Mouse (Mus musculus): ENCODE data around the gene Pdk3. TPM values are rescaled to one million over a fixed set of nuclear protein-coding genes. Genes with fewer than 3 reads are reported as not detected.

The Pdk3 gene
- polyA plus RNA-seq, 1 experiment from 2014 or later: 51.3 TPM

GRCm38 (mm10) chrX:93808040-93808439 is 24.0 kb downstream of the Pdk3 start:
- Histone ChIP-seq H3K4me1 (ENCODE audit: control insufficient read depth, insufficient read depth, low read length) (no peaks in the 10 kb centered on the region), H3K36me3 (ENCODE audit: control insufficient read depth, insufficient read depth, low read length) (no peaks in the 10 kb centered on the region), H3K27me3 (ENCODE audit: control insufficient read depth, insufficient read depth, low read length) (no peaks in the 10 kb centered on the region; the same call in 1 of the 2 replicates), H3K4me2 (ENCODE audit: low read depth, low read length) (no peak overlapping the region), H3K4me3 (replicated peaks; ENCODE audit: low read length) (no peak overlapping the region), H3K9me3 (replicated peaks; ENCODE audit: control insufficient read depth, low read length) (no peaks in the 10 kb centered on the region), H3K9ac (ENCODE audit: low read length) (no peak overlapping the region), H3K27ac (ENCODE audit: low read length) (no peak overlapping the region)
- WGBS: 90% methylated on average over 1 of the region's 1 CpGs
- no peak for ATAC-seq (ENCODE audit: insufficient read depth, low FRiP score)

DNA sequence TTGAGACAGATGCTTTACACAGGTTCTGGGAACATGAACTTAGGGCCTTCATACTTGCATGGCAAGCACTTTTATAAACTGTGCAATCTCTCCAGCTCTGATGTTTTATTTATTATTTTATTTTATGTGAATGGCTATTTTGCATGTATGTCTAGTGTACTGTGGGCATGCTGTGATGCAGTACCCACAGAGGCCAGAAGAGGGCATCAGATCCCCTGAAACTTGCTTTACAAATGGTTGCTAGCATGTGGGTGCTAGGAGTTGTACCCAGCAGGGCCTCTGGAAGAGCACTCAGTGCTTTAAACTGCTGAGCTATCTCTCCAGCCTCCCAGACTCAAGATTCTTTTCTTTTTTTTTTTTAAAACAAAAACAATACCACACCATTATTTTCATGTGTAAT is 38.8 kb downstream of the Pdk3 start:
- Histone ChIP-seq H3K4me1 (ENCODE audit: control insufficient read depth, insufficient read depth, low read length) (no peaks in the 10 kb centered on the region), H3K27me3 (ENCODE audit: control insufficient read depth, insufficient read depth, low read length) (no peaks in the 10 kb centered on the region), H3K4me3 (replicated peaks; ENCODE audit: low read length) (no peak overlapping the region), H3K4me2 (ENCODE audit: low read depth, low read length) (no peak overlapping the region), H3K9ac (ENCODE audit: low read length) (no peak overlapping the region), H3K27ac (ENCODE audit: low read length) (no peak overlapping the region), H3K36me3 (ENCODE audit: control insufficient read depth, insufficient read depth, low read length) (no peaks in the 10 kb centered on the region), H3K9me3 (replicated peaks; ENCODE audit: control insufficient read depth, low read length) (no peaks in the 10 kb centered on the region)
- no peak for ATAC-seq (ENCODE audit: insufficient read depth, low FRiP score)

DNA sequence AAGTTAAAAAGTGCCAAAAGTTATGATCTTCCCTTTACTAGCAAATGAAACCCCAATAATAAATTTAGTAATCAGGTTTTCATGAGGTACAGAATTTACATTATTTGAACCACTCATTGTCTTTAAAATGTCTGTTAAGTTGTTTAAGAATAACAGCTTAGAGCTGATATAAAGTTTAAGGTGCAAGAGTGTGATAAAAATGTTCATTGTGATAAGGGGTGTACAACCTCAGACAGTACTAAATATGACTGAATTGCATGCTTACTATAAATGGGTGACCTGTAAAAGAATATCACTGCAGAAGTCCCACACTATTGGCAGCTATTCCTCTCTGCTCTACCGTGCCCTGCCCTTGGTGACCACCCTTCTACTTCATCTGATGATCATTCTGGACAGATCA is 42.4 kb downstream of the Pdk3 start:
- WGBS: 91% methylated on average over 1 of the region's 1 CpGs
- Histone ChIP-seq H3K4me2 (ENCODE audit: low read depth, low read length) (no peak overlapping the region), H3K9ac (ENCODE audit: low read length) (no peak overlapping the region), H3K9me3 (replicated peaks; ENCODE audit: control insufficient read depth, low read length) (no peaks in the 10 kb centered on the region), H3K27ac (ENCODE audit: low read length) (no peak overlapping the region), H3K36me3 (ENCODE audit: control insufficient read depth, insufficient read depth, low read length) (no peaks in the 10 kb centered on the region), H3K4me1 (ENCODE audit: control insufficient read depth, insufficient read depth, low read length) (no peaks in the 10 kb centered on the region), H3K4me3 (replicated peaks; ENCODE audit: low read length) (no peak overlapping the region), H3K27me3 (ENCODE audit: control insufficient read depth, insufficient read depth, low read length) (peaks cover 3% of the 10 kb centered on the region; the same call in 1 of the 2 replicates)
- no peak for ATAC-seq (ENCODE audit: insufficient read depth, low FRiP score)

DNA sequence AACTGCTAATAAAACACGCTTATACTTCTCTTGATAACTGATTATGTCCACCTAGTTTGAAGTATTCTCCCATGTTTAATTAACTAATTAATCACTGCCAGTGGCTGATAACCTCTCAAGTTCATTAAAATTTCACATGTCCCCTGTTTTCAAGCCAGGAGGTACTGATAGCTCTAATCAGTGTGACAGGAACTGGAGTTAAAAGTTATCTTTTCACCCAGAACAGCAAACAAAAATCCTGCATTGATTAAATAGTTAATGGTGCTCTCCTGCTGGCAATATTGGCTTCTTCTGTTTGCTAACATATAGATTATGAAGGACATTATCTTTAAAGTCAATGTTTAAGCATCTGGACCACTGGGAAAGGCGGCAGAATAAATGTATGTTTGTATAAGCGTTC is 71.2 kb downstream of the Pdk3 start:
- WGBS: 63% methylated on average over 3 of the region's 3 CpGs
- peaks cover 8% of the 10 kb centered on the region; the same call in 1 of the 2 replicates for H3K27me3 ChIP-seq (ENCODE audit: control insufficient read depth, insufficient read depth, low read length)
- H3K9me3 ChIP-seq (replicated peaks; ENCODE audit: control insufficient read depth, low read length): no peaks in the 10 kb centered on the region
- H3K4me1 ChIP-seq (ENCODE audit: control insufficient read depth, insufficient read depth, low read length): peaks cover 5% of the 10 kb centered on the region
- H3K4me3 ChIP-seq (replicated peaks; ENCODE audit: low read length): no peak overlapping the region
- H3K27ac ChIP-seq (ENCODE audit: low read length): no peak overlapping the region
- H3K36me3 ChIP-seq (ENCODE audit: control insufficient read depth, insufficient read depth, low read length): no peaks in the 10 kb centered on the region
- H3K9ac ChIP-seq (ENCODE audit: low read length): no peak overlapping the region
- peak; percentile 50 for ATAC-seq (ENCODE audit: insufficient read depth, low FRiP score)
- no peak overlapping the region for H3K4me2 ChIP-seq (ENCODE audit: low read depth, low read length)

DNA sequence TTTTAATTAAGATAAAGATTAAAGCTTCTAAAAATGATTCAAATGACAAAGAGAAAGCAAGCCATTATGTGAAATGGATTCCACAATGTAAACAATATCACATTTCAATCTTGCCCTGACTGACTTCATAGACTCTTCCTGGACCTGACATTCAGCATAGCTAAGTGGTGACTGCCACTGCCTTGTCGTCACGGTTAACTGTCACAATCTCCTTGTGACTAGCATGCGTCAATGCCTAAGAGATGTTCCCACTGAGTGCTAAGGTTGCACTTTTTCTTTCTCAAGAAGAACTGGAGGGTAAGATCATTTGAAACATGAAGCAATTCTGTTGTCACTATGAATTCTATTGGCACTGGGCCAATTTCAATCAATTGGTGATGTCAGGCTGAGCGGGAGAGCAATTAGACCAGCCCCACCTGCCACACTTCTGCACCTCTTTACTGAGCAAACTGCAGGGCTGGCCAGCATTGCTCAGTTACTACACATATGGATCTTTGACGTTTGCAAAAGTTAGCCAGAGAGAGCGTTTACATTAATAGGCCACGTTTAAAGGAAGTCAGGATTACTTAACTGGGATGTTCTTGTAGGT is 75.0 kb downstream of the Pdk3 start:
- Histone ChIP-seq H3K9me3 (replicated peaks; ENCODE audit: control insufficient read depth, low read length) (0 out of 2 replicates have a peak, but pooled peaks cover 3% of the 10 kb centered on the region), H3K27ac (ENCODE audit: low read length) (no peak overlapping the region), H3K36me3 (ENCODE audit: control insufficient read depth, insufficient read depth, low read length) (no peaks in the 10 kb centered on the region), H3K4me2 (ENCODE audit: low read depth, low read length) (no peak overlapping the region), H3K4me3 (replicated peaks; ENCODE audit: low read length) (no peak overlapping the region), H3K9ac (ENCODE audit: low read length) (no peak overlapping the region), H3K4me1 (ENCODE audit: control insufficient read depth, insufficient read depth, low read length) (peaks cover 6% of the 10 kb centered on the region), H3K27me3 (ENCODE audit: control insufficient read depth, insufficient read depth, low read length) (peaks cover 8% of the 10 kb centered on the region; the same call in 1 of the 2 replicates)
- WGBS: 36% methylated on average over 7 of the region's 7 CpGs
- ATAC-seq (ENCODE audit: insufficient read depth, low FRiP score): no peak

GRCm38 (mm10) chrX:93755210-93755842 is 76.7 kb downstream of the Pdk3 start:
- no peak overlapping the region for H3K9ac ChIP-seq (ENCODE audit: low read length)
- peak; percentile 72 for ATAC-seq (ENCODE audit: insufficient read depth, low FRiP score)
- peaks cover 2% of the 10 kb centered on the region; the same call in 1 of the 2 replicates for H3K4me1 ChIP-seq (ENCODE audit: control insufficient read depth, insufficient read depth, low read length)
- H3K9me3 ChIP-seq (replicated peaks; ENCODE audit: control insufficient read depth, low read length): 0 out of 2 replicates have a peak, but pooled peaks cover 3% of the 10 kb centered on the region
- no peak overlapping the region for H3K4me3 ChIP-seq (replicated peaks; ENCODE audit: low read length)
- 47% methylated on average over 11 of the region's 11 CpGs for WGBS
- H3K36me3 ChIP-seq (ENCODE audit: control insufficient read depth, insufficient read depth, low read length): no peaks in the 10 kb centered on the region
- H3K4me2 ChIP-seq (ENCODE audit: low read depth, low read length): no peak overlapping the region
- no peak overlapping the region for H3K27ac ChIP-seq (ENCODE audit: low read length)
- peaks cover 7% of the 10 kb centered on the region for H3K27me3 ChIP-seq (ENCODE audit: control insufficient read depth, insufficient read depth, low read length)

GRCm38 (mm10) chrX:93750566-93750965 is 81.4 kb downstream of the Pdk3 start:
- no peak for ATAC-seq (ENCODE audit: insufficient read depth, low FRiP score)
- WGBS: 80% methylated on average over 6 of the region's 6 CpGs

DNA sequence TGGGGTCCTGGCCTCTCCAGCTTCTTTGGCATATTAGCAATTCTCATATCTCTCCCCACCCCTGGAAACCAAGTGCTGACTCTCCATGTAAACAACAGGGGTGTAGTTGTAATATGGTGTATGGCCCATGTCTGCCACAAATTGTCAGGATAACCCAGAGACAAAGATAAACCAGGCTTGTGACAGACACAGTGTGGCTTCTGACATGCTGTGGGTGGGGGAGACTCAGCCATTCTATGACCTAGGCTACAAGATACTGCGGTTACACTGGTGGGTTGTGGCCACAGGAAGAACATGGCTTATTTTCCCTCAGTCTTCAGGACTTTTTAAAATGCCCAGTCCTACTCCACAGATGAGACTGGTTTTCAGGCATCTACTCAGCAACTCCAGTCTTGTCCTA is 82.8 kb downstream of the Pdk3 start:
- no peak for ATAC-seq (ENCODE audit: insufficient read depth, low FRiP score)
- Histone ChIP-seq H3K27me3 (ENCODE audit: control insufficient read depth, insufficient read depth, low read length) (peaks cover 8% of the 10 kb centered on the region), H3K27ac (ENCODE audit: low read length) (no peak overlapping the region)

More at GRCm38 (mm10) chrX:93750566-93750965, 81.4 kb downstream of the Pdk3 start:
- no peaks in the 10 kb centered on the region for H3K4me1 ChIP-seq (ENCODE audit: control insufficient read depth, insufficient read depth, low read length)
- H3K27ac ChIP-seq (ENCODE audit: low read length): no peak overlapping the region
- 0 out of 2 replicates have a peak, but pooled peaks cover 3% of the 10 kb centered on the region for H3K9me3 ChIP-seq (replicated peaks; ENCODE audit: control insufficient read depth, low read length)
- H3K36me3 ChIP-seq (ENCODE audit: control insufficient read depth, insufficient read depth, low read length): no peaks in the 10 kb centered on the region
- no peak overlapping the region for H3K4me2 ChIP-seq (ENCODE audit: low read depth, low read length)
- H3K9ac ChIP-seq (ENCODE audit: low read length): no peak overlapping the region
- no peak overlapping the region for H3K4me3 ChIP-seq (replicated peaks; ENCODE audit: low read length)
- H3K27me3 ChIP-seq (ENCODE audit: control insufficient read depth, insufficient read depth, low read length): peaks cover 8% of the 10 kb centered on the region

GRCm38 (mm10) chrX:93732975-93733748 is 98.8 kb downstream of the Pdk3 start:
- H3K4me1 ChIP-seq (ENCODE audit: control insufficient read depth, insufficient read depth, low read length): no peaks in the 10 kb centered on the region
- no peak for ATAC-seq (ENCODE audit: insufficient read depth, low FRiP score)
- H3K4me3 ChIP-seq (replicated peaks; ENCODE audit: low read length): no peak overlapping the region
- no peak overlapping the region for H3K4me2 ChIP-seq (ENCODE audit: low read depth, low read length)
- H3K27me3 ChIP-seq (ENCODE audit: control insufficient read depth, insufficient read depth, low read length): no peaks in the 10 kb centered on the region; the same call in 1 of the 2 replicates
- H3K9ac ChIP-seq (ENCODE audit: low read length): no peak overlapping the region
- no peak overlapping the region for H3K27ac ChIP-seq (ENCODE audit: low read length)
- H3K36me3 ChIP-seq (ENCODE audit: control insufficient read depth, insufficient read depth, low read length): no peaks in the 10 kb centered on the region
- H3K9me3 ChIP-seq (replicated peaks; ENCODE audit: control insufficient read depth, low read length): no peaks in the 10 kb centered on the region
- WGBS: 68% methylated on average over 6 of the region's 6 CpGs

More for the DNA sequence above, 82.8 kb downstream of the Pdk3 start:
- Histone ChIP-seq H3K36me3 (ENCODE audit: control insufficient read depth, insufficient read depth, low read length) (no peaks in the 10 kb centered on the region), H3K9me3 (replicated peaks; ENCODE audit: control insufficient read depth, low read length) (0 out of 2 replicates have a peak, but pooled peaks cover 3% of the 10 kb centered on the region), H3K4me2 (ENCODE audit: low read depth, low read length) (no peak overlapping the region), H3K9ac (ENCODE audit: low read length) (no peak overlapping the region), H3K4me1 (ENCODE audit: control insufficient read depth, insufficient read depth, low read length) (no peaks in the 10 kb centered on the region), H3K4me3 (replicated peaks; ENCODE audit: low read length) (no peak overlapping the region)
- WGBS: 86% methylated on average over 1 of the region's 1 CpGs

Data from stomach, embryonic 16.5 days (tissue).